Mouse (Mus musculus) kidney, embryonic 15.5 days (tissue): ENCODE results near the gene Ap2b1. TPM values are rescaled to one million over a fixed set of nuclear protein-coding genes. Genes with fewer than 3 reads are reported as not detected.
A peak's percentile ranks its signal among the peaks of the same experiment; 100 is the strongest.

Experiments used
- ATAC-seq: fragments of 200-750 bp; cut with Nextera tagmentation; replicated peaks from 2 replicates; pipeline ENCODE4 v1.8.0; 2017; ENCODE audit warnings: moderate TSS enrichment; ENCODE audit not compliant: low FRiP score
- H3K27ac ChIP-seq: fragments of 300-500 bp; sonication (generic); 2 replicates; pipeline ENCODE4 v1.5.1; 2015; ENCODE audit warnings: mild to moderate bottlenecking, inconsistent platforms
- H3K27me3 ChIP-seq: fragments of 300-500 bp; sonication (generic); 2 replicates; pipeline ENCODE4 v1.6.1; 2015; ENCODE audit warnings: inconsistent platforms
- H3K36me3 ChIP-seq: fragments of 300-500 bp; sonication (generic); 2 replicates; pipeline ENCODE4 v1.6.1; 2015; ENCODE audit warnings: inconsistent platforms
- H3K4me1 ChIP-seq: fragments of 300-500 bp; sonication (generic); 2 replicates; pipeline ENCODE4 v1.6.1; 2015; ENCODE audit warnings: inconsistent platforms
- H3K4me2 ChIP-seq: fragments of 300-500 bp; sonication (generic); 2 replicates; pipeline ENCODE4 v1.6.1; 2015; ENCODE audit warnings: moderate library complexity, mild to moderate bottlenecking, inconsistent platforms
- H3K4me3 ChIP-seq: fragments of 300-500 bp; sonication (generic); replicated peaks from 2 replicates; pipeline ENCODE4 v1.5.1; 2015; ENCODE audit warnings: mild to moderate bottlenecking, inconsistent platforms
- H3K9ac ChIP-seq: fragments of 300-500 bp; sonication (generic); 2 replicates; pipeline ENCODE4 v1.6.1; 2015; ENCODE audit warnings: mild to moderate bottlenecking, inconsistent platforms
- H3K9me3 ChIP-seq: fragments of 300-500 bp; sonication (generic); replicated peaks from 2 replicates; pipeline ENCODE4 v1.6.1; 2016; ENCODE audit warnings: inconsistent platforms
- WGBS: fragments of 180-500 bp; shearing (Covaris S2); methylation state at CpG from one replicate; pipeline ENCODE4 v1.1.7; 2015; ENCODE audit warnings: mixed read lengths; 5-methylcytosine and 5-hydroxymethylcytosine counted together
- polyA plus RNA-seq: library from polyadenylated mRNA; unstranded; fragments of >200 nt; fragmentation: Nextera tagmentation; extraction: Ambion mirVana; gene quantifications from 2 replicates; pipeline ENCODE4 v1.2.1, GENCODE M21; 2015

The Ap2b1 gene
- polyA plus RNA-seq, 1 experiment from 2014 or later, result 65.2 TPM

GRCm38 (mm10) chr11:83449298-83449697, 150.5 kb downstream of the Ap2b1 start:
- H3K4me1 ChIP-seq, result peaks cover 33% of the 10 kb centered on the region
- no peak overlapping the region for H3K4me3 ChIP-seq
- H3K9ac ChIP-seq, result no peak overlapping the region
- H3K4me2 ChIP-seq, result no peak overlapping the region
- H3K9me3 ChIP-seq, result no peaks in the 10 kb centered on the region
- 8% methylated on average over 4 of the region's 4 CpGs for WGBS
- H3K27me3 ChIP-seq, result peaks cover 29% of the 10 kb centered on the region
- no peaks in the 10 kb centered on the region for H3K36me3 ChIP-seq
- H3K27ac ChIP-seq, result peak overlapping the region; percentile 73
- ATAC-seq, result no peak

- Histone ChIP-seq H3K9ac (no peak overlapping the region), H3K27me3 (peaks cover 16% of the 10 kb centered on the region), H3K4me1 (peaks cover 35% of the 10 kb centered on the region), H3K27ac (no peak overlapping the region), H3K4me3 (no peak overlapping the region), H3K9me3 (no peaks in the 10 kb centered on the region), H3K36me3 (no peaks in the 10 kb centered on the region), H3K4me2 (no peak overlapping the region)
- ATAC-seq, result no peak
- 56% methylated on average over 1 of the region's 1 CpGs for WGBS
These were observed 151.7 kb downstream of the Ap2b1 start for GRCm38 (mm10) chr11:83450550-83450949.

GRCm38 (mm10) chr11:83451281-83451680, 152.5 kb downstream of the Ap2b1 start:
- no peaks in the 10 kb centered on the region for H3K9me3 ChIP-seq
- no peak overlapping the region for H3K9ac ChIP-seq
- no peak overlapping the region for H3K27ac ChIP-seq
- peaks cover 35% of the 10 kb centered on the region for H3K4me1 ChIP-seq
- H3K27me3 ChIP-seq, result peaks cover 10% of the 10 kb centered on the region
- no peaks in the 10 kb centered on the region for H3K36me3 ChIP-seq
- WGBS, result 85% methylated on average over 10 of the region's 10 CpGs
- H3K4me3 ChIP-seq, result no peak overlapping the region
- H3K4me2 ChIP-seq, result no peak overlapping the region
- ATAC-seq, result no peak

- Histone ChIP-seq H3K36me3 (no peaks in the 10 kb centered on the region), H3K4me3 (no peak overlapping the region), H3K9ac (no peak overlapping the region), H3K9me3 (no peaks in the 10 kb centered on the region), H3K27ac (no peak overlapping the region), H3K4me1 (peaks cover 28% of the 10 kb centered on the region), H3K27me3 (no peaks in the 10 kb centered on the region), H3K4me2 (no peak overlapping the region)
- no peak for ATAC-seq
- 18% methylated on average over 4 of the region's 4 CpGs for WGBS
These were observed 155.7 kb downstream of the Ap2b1 start for GRCm38 (mm10) chr11:83454548-83454947.

Other genes starting within 250 kb of the Ap2b1 start
- gene Slfn2, start 233.9 kb upstream of the Ap2b1 start, polyA plus RNA-seq, result 4.0 and 4.4 TPM in 2 replicates
- gene Slfn1, start 182.2 kb upstream of the Ap2b1 start, polyA plus RNA-seq, result 0.28 and 0.31 TPM in 2 replicates
- 0.09 and 0.24 TPM in 2 replicates for gene Slfn4, start 123.8 kb upstream of the Ap2b1 start, polyA plus RNA-seq
- 2.1 and 2.5 TPM in 2 replicates for gene Slfn3, start 107.7 kb upstream of the Ap2b1 start, polyA plus RNA-seq
- 0.30 and 0.66 TPM in 2 replicates for gene Slfn14, start 12.3 kb upstream of the Ap2b1 start, polyA plus RNA-seq
- 11.7 and 13.2 TPM in 2 replicates for gene Pex12, start 3.6 kb downstream of the Ap2b1 start, polyA plus RNA-seq
- 1.0 and 1.6 TPM in 2 replicates for gene Rasl10b, start 110.1 kb downstream of the Ap2b1 start, polyA plus RNA-seq
- gene Gas2l2, start 130.4 kb downstream of the Ap2b1 start, polyA plus RNA-seq, result not detected in 2 replicates
- gene 1700020L24Rik, start 138.7 kb downstream of the Ap2b1 start, polyA plus RNA-seq, result 0.35 TPM in 1 of 2 replicates, not detected in the other
- gene Mmp28, start 164.0 kb downstream of the Ap2b1 start, polyA plus RNA-seq, result 1.3 and 1.4 TPM in 2 replicates
- gene Taf15, start 174.1 kb downstream of the Ap2b1 start, polyA plus RNA-seq, result 13.6 and 17.1 TPM in 2 replicates
- gene Heatr9, start 223.2 kb downstream of the Ap2b1 start, polyA plus RNA-seq, result not detected in 2 replicates
- gene Ccl5, start 231.5 kb downstream of the Ap2b1 start, polyA plus RNA-seq, result not detected in 2 replicates